In the genomic region with DNA sequence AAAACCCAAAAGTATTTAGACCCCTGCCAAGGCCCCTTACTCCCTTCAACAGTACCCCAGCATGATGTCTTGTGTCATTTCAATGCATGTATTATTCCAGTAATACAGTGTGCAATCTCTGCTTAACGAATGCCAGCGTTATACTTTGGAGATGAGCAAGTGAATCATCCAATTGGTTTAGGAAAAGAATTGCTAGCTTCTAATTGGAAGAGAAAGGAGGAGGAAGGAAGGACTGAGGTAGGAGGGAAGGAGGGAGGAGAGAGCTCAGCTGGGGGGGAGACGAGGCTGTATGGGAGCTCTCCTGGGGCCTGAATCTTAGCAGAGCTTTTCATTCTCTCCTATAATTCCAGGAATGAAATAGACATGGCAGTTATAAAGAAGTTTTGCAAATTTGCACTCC, we compare ENCODE assay signal across 10 mouse cellular contexts.
"Had no signal": no experiment of that assay in that cellular context is flagged by ENCODE, and none has a peak within 500 bp of the region (broad histone marks: within the 10 kb centered on the region; RNA-seq: fewer than 3 reads in every experiment).

No protein-coding gene starts in this region.

- H3K4me3 ChIP-seq: limb, embryonic 13.5 days; midbrain, embryonic 13.5 days; neural tube, embryonic 12.5 days had no signal

- H3K27ac ChIP-seq: limb, embryonic 13.5 days; liver, embryonic 14.5 days; midbrain, embryonic 13.5 days; neural tube, embryonic 12.5 days; stomach, postnatal 0 days had no signal

- H3K36me3 ChIP-seq: limb, embryonic 13.5 days; midbrain, embryonic 13.5 days; neural tube, embryonic 12.5 days had no signal

- H3K4me2 ChIP-seq: limb, embryonic 13.5 days; midbrain, embryonic 13.5 days; neural tube, embryonic 12.5 days had no signal

- H3K27me3 ChIP-seq: limb, embryonic 13.5 days; midbrain, embryonic 13.5 days; neural tube, embryonic 12.5 days had no signal

- ATAC-seq: midbrain, embryonic 13.5 days had no signal

- DNase-seq: kidney, postnatal 14 days; left cerebral cortex, postnatal 4 days; lung, adult 18-20 months; lung, postnatal 36 days; thymus, postnatal 14 days had no signal

- H3K4me1 ChIP-seq: limb, embryonic 13.5 days; neural tube, embryonic 12.5 days had no signal

- H3K9me3 ChIP-seq: limb, embryonic 13.5 days; midbrain, embryonic 13.5 days; neural tube, embryonic 12.5 days had no signal

- H3K9ac ChIP-seq: limb, embryonic 13.5 days; liver, embryonic 14.5 days; midbrain, embryonic 13.5 days; neural tube, embryonic 12.5 days had no signal
